Mouse (Mus musculus): Measurements from ENCODE around the gene Nid1.
"Not testable (repeated sequence)": the region's sequence is repeated elsewhere in the genome, so short reads cannot be mapped to it uniquely, and the experiment has no call there.

The Nid1 gene

GRCm38 (mm10) chr13:13437460-13438015, at the start of gene Nid1:
Gene Nid1 (plus strand): TSS chr13:13437551.
- peak; percentile 21 for DNase-seq

DNA sequence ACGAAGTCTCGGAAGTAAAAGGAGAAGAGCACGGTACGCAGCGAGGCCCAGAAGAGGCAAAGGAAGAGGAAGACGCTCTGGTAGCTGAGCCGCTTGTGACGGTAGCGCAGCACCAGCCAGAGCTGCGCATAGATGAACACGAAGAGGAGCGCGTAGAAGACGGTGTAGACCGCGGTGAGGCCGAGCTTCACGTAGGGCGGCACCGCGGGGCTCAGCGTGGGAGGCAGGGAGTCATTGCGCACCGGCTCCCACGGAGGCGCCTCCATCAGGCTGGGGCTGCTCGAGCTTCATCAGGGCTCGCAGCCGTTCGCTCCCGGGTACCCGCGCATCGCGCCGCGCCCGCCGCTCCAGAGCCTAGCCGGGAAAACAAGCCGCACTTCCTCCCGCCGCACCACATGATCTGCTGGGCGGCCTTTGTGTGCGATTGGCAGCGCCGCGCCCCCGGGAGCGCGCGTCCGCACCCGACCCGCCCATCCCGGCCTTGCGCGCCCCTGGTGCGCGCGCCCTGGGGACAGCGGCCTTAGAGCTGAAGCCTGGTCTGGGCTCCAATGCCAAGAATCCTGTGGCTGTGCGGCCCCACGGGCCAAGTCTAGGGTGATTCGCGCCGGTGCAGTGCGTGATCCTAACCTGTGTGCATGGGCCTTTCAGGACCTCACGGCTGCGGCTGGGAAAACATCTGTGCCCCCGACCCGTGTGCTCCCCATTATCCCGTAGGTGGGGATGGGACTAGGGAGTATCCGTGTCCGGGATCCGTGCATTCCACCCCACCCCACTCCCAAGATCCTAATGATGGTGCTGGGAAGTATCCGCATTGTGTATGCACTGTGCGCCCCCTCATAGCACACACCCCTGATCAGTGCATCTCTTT, 43.9 kb upstream of the Nid1 start, which contains the start of gene Gpr137b:
Gene Gpr137b (minus strand): TSS at position 787 of the 868 bp plus-strand sequence.
- peak; percentile 68 for DNase-seq

GRCm38 (mm10) chr13:13394096-13394395, 43.3 kb upstream of the Nid1 start:
- peak; percentile 81 for DNase-seq

DNA sequence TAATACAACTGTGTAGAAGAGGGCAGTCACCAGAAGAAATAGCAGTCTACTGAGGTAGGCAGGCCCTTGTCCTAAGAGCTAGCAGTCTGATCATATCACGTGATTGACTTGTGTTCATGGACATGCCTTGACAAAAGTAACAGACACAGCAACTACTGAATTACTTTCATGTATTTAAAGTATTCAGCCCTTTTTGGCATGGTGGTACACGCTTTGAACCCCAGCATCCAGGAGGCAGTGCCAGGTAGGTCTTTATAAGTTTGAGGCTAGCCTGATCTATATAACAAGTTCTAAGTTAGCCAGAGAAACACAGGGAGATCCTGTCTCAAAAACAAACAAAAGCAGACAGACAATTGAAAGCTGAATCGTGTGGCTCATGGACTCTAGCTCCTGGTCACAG, 36.5 kb upstream of the Nid1 start:
- not testable (repeated sequence) for DNase-seq

GRCm38 (mm10) chr13:13402818-13403217, 34.5 kb upstream of the Nid1 start:
- not testable (repeated sequence) for DNase-seq

GRCm38 (mm10) chr13:13403366-13403765, 34.0 kb upstream of the Nid1 start:
- DNase-seq = not testable (repeated sequence)

- DNase-seq = not testable (repeated sequence)
These were observed 33.5 kb upstream of the Nid1 start for GRCm38 (mm10) chr13:13403839-13404238.

GRCm38 (mm10) chr13:13404517-13405155, 32.7 kb upstream of the Nid1 start:
- not testable (repeated sequence) for DNase-seq

DNA sequence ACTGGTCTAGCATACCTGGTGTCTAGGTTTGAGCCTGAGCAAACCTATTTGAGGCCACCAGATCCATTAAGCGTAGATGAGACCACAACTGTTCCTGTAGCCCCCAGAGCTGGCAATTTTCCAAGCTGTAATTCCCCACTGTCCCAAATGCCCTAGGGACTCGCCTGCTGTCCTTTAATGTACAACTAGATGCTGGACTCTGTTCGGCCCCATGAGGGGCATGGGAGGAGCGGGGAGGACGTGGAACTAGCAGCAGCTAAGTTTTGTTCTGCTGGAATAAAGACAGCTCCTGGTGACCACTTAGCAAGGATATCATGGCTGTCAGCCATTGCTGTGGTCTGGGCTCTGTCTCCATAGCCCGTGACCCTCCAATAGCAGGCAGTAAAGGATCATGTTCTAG, 31.8 kb upstream of the Nid1 start:
- DNase-seq = not testable (repeated sequence)

GRCm38 (mm10) chr13:13414206-13414605, 23.1 kb upstream of the Nid1 start:
- no peak for DNase-seq

GRCm38 (mm10) chr13:13415120-13416006, 22.0 kb upstream of the Nid1 start:
- DNase-seq = peak; percentile 62

DNA sequence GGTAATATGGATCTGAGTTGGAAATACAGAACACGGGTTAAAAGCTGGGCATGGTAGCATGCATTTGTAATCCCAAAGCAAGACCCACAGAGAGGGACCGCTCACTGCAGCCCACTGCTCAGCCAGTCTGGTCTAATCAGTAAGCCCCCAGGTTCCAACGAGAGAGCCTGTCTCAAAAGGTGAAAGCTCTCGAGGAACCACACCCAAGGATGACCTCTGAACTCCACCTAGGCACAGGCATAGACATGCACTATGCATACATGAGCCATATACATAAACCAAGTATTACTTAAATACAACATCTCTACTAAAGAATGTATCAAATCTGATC, 21.4 kb upstream of the Nid1 start:
- DNase-seq = not testable (repeated sequence)

DNA sequence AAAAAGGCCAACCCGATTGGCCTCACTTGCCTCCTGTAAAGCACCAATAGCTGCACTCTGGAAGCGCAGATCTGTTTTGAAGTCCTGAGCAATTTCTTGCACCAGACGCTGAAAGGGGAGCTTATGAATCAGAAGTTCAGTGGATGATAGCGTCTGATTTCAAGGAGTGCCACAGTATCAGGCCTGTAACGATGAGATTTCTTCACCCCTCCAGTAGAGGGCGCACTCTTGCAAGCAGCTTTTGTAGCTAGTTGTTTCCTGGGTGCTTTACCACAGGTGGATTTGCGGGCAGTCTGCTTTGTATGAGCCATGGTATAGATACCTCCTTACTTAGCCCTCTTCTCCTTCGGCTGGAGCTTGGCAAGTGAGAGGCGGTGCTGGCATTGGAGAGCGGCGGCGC, 18.5 kb upstream of the Nid1 start:
- not testable (repeated sequence) for DNase-seq

DNA sequence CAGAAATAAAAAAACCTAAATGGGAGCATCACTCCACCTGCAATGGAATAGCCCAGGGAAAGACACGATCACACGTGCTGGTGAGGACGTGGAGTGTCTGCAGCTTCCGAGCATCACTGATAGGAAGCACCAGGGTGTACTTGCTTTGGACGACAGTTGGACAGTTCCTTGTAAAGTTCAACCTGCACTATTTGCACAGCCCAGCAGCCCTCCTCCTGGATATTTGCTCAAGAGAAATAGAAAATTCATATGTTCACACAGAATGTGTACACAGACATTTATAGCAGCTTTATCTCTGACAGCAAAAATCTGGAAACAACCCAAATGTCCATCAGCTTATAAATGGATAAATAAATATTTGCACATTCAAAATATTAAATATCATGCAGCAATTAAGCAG, 14.1 kb upstream of the Nid1 start:
- not testable (repeated sequence) for DNase-seq

GRCm38 (mm10) chr13:13436161-13436560, 1.2 kb upstream of the Nid1 start:
- DNase-seq = not testable (repeated sequence)

GRCm38 (mm10) chr13:13438112-13438953, 982 bp downstream of the Nid1 start:
- peak; percentile 31 for DNase-seq

GRCm38 (mm10) chr13:13445601-13446000, 8.2 kb downstream of the Nid1 start:
- DNase-seq = not testable (repeated sequence)

- DNase-seq = not testable (repeated sequence)
These were observed 9.5 kb downstream of the Nid1 start for GRCm38 (mm10) chr13:13446711-13447443.

- not testable (repeated sequence) for DNase-seq
These were observed 12.6 kb downstream of the Nid1 start for GRCm38 (mm10) chr13:13449981-13450380.

- DNase-seq = not testable (repeated sequence)
These were observed 13.6 kb downstream of the Nid1 start for GRCm38 (mm10) chr13:13450931-13451330.

DNA sequence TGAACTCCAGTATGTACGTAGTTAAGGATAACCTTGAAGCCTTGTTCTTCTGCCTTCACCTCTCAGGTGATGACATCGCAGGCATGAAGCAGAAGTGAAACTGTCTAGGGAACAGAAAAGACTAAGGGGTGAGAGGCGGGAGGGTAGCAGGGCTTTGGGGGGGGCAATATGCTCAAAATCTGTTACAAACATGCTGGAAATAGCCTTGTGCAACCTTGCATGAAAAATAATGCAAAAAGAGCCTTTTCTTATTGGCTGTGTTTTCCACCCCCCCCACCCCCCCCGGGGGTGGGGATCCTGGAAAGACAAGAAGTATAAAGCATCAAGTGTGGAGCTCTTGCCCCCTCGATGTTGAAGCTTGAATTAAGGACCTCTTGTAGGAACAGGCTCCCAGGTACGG, 16.0 kb downstream of the Nid1 start:
- DNase-seq = not testable (repeated sequence)
